Mouse (Mus musculus) kidney, embryonic 16.5 days (tissue): ENCODE results near the gene Frmpd1. TPM values are rescaled to one million over a fixed set of nuclear protein-coding genes. Genes with fewer than 3 reads are reported as not detected.

Source experiments
- ATAC-seq: fragments of 200-750 bp; cut with Nextera tagmentation; 2 replicates; pipeline ENCODE4 v1.8.0; 2017; ENCODE audit warnings: moderate TSS enrichment; ENCODE audit not compliant: low FRiP score, low TSS enrichment
- H3K27ac ChIP-seq: fragments of 300-500 bp; sonication (generic); 2 replicates; pipeline ENCODE4 v1.5.1; 2014; ENCODE audit warnings: low read length
- H3K27me3 ChIP-seq: fragments of 300-500 bp; sonication (generic); 2 replicates; pipeline ENCODE4 v1.6.1; 2014; ENCODE audit warnings: low read length, control low read depth, mixed read lengths; ENCODE audit not compliant: insufficient read depth
- H3K36me3 ChIP-seq: fragments of 300-500 bp; sonication (generic); 2 replicates; pipeline ENCODE4 v1.6.1; 2014; ENCODE audit warnings: low read length, control low read depth, mixed read lengths; ENCODE audit not compliant: insufficient read depth
- H3K4me1 ChIP-seq: fragments of 300-500 bp; sonication (generic); 2 replicates; pipeline ENCODE4 v1.6.1; 2014; ENCODE audit warnings: low read length, control low read depth, mixed read lengths; ENCODE audit not compliant: insufficient read depth
- H3K4me2 ChIP-seq: fragments of 300-500 bp; sonication (generic); replicated peaks from 2 replicates; pipeline ENCODE4 v1.6.1; 2014; ENCODE audit warnings: low read depth, low read length
- H3K4me3 ChIP-seq: fragments of 300-500 bp; sonication (generic); 2 replicates; pipeline ENCODE4 v1.5.1; 2014; ENCODE audit warnings: mild to moderate bottlenecking, low read length
- H3K9ac ChIP-seq: fragments of 300-500 bp; sonication (generic); replicated peaks from 2 replicates; pipeline ENCODE4 v1.6.1; 2014; ENCODE audit warnings: low read length
- H3K9me3 ChIP-seq: fragments of 300-500 bp; sonication (generic); 2 replicates; pipeline ENCODE4 v1.6.1; 2016; ENCODE audit warnings: low read length, control low read depth
- WGBS: fragments of 180-500 bp; shearing (Covaris S2); extraction: QIAGEN DNeasy Blood & Tissue Kit; methylation state at CpG from one replicate; pipeline ENCODE4 v1.1.7; 2014; 5-methylcytosine and 5-hydroxymethylcytosine counted together
- polyA plus RNA-seq: library from polyadenylated mRNA; unstranded; fragments of >200 nt; fragmentation: Nextera tagmentation; extraction: Ambion mirVana; gene quantifications from 2 replicates; pipeline ENCODE4 v1.2.1, GENCODE M21; 2015

Gene Frmpd1
- polyA plus RNA-seq, 1 experiment from 2014 or later = 0.30 TPM

DNA sequence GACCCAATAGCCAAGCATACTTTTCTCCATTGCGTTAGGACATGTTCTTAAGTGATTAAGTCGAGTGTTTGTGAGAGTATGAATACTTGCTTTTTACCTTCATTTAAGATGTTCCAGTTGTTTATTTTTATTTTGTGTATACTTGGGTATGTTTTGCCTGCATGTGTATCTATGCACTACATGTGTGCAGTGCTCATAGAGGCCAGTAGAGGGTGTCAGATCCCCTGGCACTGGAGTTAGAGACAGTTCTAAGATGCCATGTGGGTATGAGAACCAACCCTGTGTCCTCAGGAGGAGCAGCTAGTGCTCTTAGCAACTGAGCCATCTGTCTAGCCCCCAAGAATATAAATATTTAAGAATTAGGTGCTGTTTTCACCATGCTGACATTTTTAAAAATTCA is 37.7 kb downstream of the Frmpd1 start:
- no peaks in the 10 kb centered on the region for H3K27me3 ChIP-seq
- 94% methylated on average over 2 of the region's 2 CpGs for WGBS
- no peaks in the 10 kb centered on the region for H3K9me3 ChIP-seq
- no peak overlapping the region for H3K4me3 ChIP-seq
- no peaks in the 10 kb centered on the region for H3K4me1 ChIP-seq
- no peak for ATAC-seq
- no peaks in the 10 kb centered on the region for H3K36me3 ChIP-seq
- H3K27ac ChIP-seq = no peak overlapping the region
- no peak overlapping the region for H3K9ac ChIP-seq
- H3K4me2 ChIP-seq = no peak overlapping the region

DNA sequence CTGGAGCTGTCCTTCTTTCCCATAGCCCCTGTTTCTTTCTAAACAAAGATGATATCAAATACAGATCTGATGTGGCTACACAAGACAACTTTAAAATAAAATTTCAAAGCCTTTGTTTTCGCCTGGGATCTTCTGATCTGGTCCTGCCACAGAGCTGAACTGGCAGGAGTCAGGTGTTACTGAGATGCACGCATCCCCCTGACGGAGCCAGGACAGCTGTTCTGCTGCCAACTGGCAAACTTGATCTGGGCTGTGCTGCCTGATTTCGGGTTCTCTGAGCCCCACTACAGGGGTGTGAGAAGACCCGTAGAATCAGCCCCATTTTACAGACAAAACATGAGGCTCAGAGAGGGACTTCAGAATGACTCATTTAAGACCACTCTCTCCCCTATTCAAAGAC is 45.6 kb downstream of the Frmpd1 start:
- no peak overlapping the region for H3K4me2 ChIP-seq
- H3K27me3 ChIP-seq = no peaks in the 10 kb centered on the region
- H3K27ac ChIP-seq = no peak overlapping the region
- no peak overlapping the region for H3K4me3 ChIP-seq
- no peak for ATAC-seq
- H3K9me3 ChIP-seq = no peaks in the 10 kb centered on the region
- no peaks in the 10 kb centered on the region for H3K36me3 ChIP-seq
- 80% methylated on average over 5 of the region's 5 CpGs for WGBS
- no peaks in the 10 kb centered on the region for H3K4me1 ChIP-seq
- no peak overlapping the region for H3K9ac ChIP-seq

DNA sequence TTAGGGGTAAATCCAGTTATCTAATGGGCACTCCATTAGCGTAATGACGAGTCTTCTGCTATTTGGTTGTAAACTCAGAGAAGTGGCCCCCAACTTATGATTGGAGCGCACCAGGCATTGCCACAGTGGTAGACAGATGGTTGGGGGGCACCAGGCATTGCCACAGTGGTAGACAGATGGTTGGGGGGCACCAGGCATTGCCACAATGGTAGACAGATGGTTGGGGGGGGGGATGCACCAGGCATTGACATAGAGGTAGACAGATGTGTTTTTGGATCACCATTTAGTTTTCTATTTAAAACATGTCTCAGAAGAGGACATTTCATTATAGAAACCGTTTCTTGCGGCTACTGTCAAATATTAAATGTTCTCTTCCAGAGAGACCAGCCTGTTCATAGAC is 53.6 kb downstream of the Frmpd1 start:
- Histone ChIP-seq H3K36me3 (no peaks in the 10 kb centered on the region), H3K4me1 (no peaks in the 10 kb centered on the region), H3K27ac (no peak overlapping the region), H3K4me2 (no peak overlapping the region), H3K27me3 (no peaks in the 10 kb centered on the region), H3K4me3 (no peak overlapping the region), H3K9ac (no peak overlapping the region), H3K9me3 (no peaks in the 10 kb centered on the region)
- ATAC-seq = no peak
- 87% methylated on average over 5 of the region's 5 CpGs for WGBS

DNA sequence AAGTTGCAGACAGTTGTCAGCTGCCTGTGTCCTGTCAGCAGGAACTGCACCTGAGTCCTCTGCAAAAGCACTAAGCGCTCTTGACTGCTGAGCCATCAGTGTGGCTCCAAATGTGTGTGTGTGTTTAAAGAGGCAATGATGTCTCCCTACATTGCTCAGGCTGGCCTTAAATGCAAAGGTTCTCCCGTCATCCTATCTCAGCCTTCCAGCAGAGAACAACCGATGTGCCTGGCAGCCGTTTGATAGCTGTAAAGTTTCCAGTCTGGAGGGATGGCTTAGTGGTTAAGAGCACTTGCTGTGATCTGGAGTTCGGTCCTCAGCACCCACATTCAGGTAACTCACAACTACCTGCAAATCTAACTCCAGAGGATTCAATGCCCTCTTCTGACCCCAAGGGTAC is 56.7 kb downstream of the Frmpd1 start:
- H3K9ac ChIP-seq = no peak overlapping the region
- H3K27me3 ChIP-seq = no peaks in the 10 kb centered on the region
- no peak overlapping the region for H3K4me2 ChIP-seq
- H3K4me1 ChIP-seq = no peaks in the 10 kb centered on the region
- H3K36me3 ChIP-seq = no peaks in the 10 kb centered on the region
- no peak overlapping the region for H3K27ac ChIP-seq
- WGBS = 76% methylated on average over 5 of the region's 5 CpGs
- no peak overlapping the region for H3K4me3 ChIP-seq
- no peaks in the 10 kb centered on the region for H3K9me3 ChIP-seq
- no peak for ATAC-seq

DNA sequence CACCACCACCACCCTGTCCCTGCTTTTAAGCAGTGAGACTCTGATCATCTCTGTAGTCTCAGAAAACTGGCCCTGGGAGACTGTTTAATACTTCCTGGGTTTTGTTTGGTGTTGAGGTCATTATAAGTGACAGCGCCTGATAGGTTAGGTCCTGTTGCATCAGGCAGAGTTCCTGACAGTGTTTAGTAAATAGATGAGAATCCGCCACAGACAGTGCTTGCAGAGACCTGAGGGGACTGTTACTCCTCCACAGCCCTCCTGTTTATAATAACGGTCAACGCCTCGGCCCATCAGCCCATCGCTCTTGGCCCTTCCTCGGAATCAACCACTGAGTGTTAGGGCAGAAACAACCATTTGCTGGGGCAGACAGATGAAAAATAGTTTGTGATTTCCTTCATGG is 57.5 kb downstream of the Frmpd1 start:
- Histone ChIP-seq H3K9ac (no peak overlapping the region), H3K27ac (no peak overlapping the region), H3K4me1 (no peaks in the 10 kb centered on the region), H3K4me3 (no peak overlapping the region), H3K9me3 (no peaks in the 10 kb centered on the region), H3K36me3 (no peaks in the 10 kb centered on the region), H3K27me3 (no peaks in the 10 kb centered on the region), H3K4me2 (no peak overlapping the region)
- WGBS = 53% methylated on average over 7 of the region's 7 CpGs
- ATAC-seq = no peak

DNA sequence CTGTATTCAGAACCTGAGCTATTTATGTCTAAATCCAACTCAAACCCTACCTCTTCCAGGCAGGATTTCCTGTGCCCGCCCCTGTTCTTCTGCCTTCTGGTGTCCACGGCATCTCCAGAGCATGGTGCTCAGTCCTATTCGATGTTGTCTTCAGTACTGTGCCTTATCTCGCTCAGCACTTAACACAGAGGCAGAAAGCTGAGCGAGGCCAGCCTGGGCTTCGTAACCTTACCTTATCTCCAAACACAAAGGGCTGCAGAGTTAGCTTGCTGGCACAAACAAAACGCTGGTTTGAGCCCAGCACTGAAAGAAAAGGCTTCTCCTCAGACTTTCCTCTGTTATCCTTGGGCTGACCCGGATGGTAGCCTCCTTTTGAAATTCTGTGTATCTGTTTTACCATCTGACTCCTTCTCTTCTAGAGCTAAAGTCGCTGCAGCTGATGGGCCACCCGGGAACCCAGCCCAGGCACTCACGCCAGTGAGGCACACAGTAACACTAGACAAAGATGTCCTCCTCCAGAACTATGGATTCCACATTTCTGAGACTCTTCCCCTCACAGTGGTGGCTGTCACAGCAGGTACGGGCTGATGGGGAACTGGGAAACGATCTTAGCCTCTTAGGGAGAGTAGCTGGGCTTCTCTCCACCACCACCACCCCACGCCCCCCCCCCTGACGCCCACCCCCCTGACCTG is 58.7 kb downstream of the Frmpd1 start:
- Histone ChIP-seq H3K4me3 (no peak overlapping the region), H3K27ac (no peak overlapping the region), H3K27me3 (no peaks in the 10 kb centered on the region), H3K4me1 (no peaks in the 10 kb centered on the region), H3K4me2 (no peak overlapping the region), H3K9me3 (no peaks in the 10 kb centered on the region), H3K36me3 (no peaks in the 10 kb centered on the region), H3K9ac (no peak overlapping the region)
- ATAC-seq = no peak
- 68% methylated on average over 14 of the region's 15 CpGs for WGBS

DNA sequence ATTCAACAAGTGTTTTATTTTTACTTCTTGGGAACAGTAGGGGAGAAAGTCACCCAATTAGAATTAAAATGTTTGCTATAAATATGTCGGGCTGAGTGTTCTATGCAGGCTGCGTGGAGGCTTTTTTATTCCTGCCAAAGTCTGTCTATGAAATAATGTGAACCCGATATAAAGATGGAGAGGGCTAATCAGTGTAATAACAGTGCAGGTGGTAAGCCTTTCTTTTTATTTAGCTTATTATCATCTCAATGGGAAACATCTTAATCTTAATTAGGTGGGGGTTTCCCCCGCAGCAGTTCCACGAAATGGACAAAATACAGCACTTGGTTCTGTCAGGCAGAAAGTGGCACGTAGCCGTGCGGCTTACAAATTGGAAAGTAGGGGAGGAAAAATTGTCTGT is 66.6 kb downstream of the Frmpd1 start:
- ATAC-seq = no peak
- Histone ChIP-seq H3K27me3 (no peaks in the 10 kb centered on the region), H3K9ac (no peak overlapping the region), H3K4me1 (peaks cover 4% of the 10 kb centered on the region; the same call in 1 of the 2 replicates), H3K36me3 (no peaks in the 10 kb centered on the region), H3K9me3 (no peaks in the 10 kb centered on the region), H3K27ac (no peak overlapping the region), H3K4me2 (no peak overlapping the region), H3K4me3 (no peak overlapping the region)
- WGBS = 82% methylated on average over 8 of the region's 8 CpGs

DNA sequence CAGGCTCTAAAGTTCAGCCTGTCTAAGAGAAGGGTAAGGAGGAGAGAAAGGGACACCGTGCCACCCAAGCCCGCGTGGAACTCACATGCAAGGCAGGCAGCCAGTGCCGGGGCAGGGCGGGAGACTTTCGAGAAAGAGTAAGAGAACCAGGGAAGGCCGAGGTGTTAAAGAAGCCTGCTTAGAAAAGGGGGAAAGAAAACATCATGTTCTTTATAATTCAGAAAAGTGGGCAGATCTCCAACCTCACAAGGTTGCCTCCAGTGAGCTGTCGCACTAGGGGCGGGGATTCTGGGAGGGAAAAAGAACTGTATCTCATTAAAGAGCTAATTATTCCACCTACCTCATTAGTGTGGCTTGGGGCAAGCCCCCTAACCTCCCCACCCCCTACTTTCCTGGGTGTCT is 68.2 kb downstream of the Frmpd1 start:
- H3K9ac ChIP-seq = no peak overlapping the region
- no peak overlapping the region for H3K27ac ChIP-seq
- no peak for ATAC-seq
- no peaks in the 10 kb centered on the region for H3K27me3 ChIP-seq
- no peaks in the 10 kb centered on the region for H3K36me3 ChIP-seq
- no peaks in the 10 kb centered on the region for H3K9me3 ChIP-seq
- 37% methylated on average over 9 of the region's 9 CpGs for WGBS
- peaks cover 4% of the 10 kb centered on the region; the same call in 1 of the 2 replicates for H3K4me1 ChIP-seq
- no peak overlapping the region for H3K4me2 ChIP-seq
- no peak overlapping the region for H3K4me3 ChIP-seq

DNA sequence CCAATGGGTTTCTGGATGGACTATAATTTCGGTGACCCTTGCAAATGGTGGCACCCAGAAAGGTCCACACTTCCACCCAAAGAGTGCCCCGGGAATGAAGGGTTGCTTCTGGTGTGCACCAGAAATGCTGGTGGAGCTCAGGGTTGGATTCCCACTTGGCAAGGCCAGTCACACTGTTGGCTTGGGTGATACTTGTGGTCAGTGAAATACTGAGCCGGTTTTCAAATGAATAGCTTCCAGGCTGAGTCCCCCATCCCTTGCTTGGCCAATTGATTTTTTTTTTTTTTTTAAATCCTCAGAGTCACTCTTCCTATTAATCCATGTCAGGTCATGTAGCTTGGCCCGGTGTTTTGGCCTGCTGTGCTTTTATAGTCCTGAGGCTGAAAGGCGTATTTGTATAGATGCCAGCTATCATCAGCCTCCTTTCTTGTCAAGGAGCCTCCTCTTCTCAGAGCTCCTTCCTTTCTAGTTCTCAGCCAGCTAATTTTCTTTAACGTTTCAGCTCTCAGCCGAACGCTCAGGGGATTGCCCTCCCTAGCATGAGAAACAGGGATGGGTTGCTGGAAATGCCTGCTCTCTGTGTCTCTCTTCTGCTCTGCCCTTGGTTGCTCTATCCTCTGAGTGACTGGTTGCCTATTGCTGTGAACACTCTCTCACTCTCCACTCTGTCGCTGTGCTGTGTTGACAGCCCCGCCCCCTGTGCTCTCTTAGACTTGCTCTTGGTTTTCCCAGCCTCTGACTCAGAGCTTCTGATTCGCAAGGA is 69.3 kb downstream of the Frmpd1 start:
- H3K9me3 ChIP-seq = no peaks in the 10 kb centered on the region
- no peak for ATAC-seq
- H3K4me1 ChIP-seq = peaks cover 4% of the 10 kb centered on the region; the same call in 1 of the 2 replicates
- WGBS = 57% methylated on average over 11 of the region's 11 CpGs
- H3K4me3 ChIP-seq = no peak overlapping the region
- H3K27ac ChIP-seq = no peak overlapping the region
- H3K9ac ChIP-seq = no peak overlapping the region
- no peaks in the 10 kb centered on the region for H3K27me3 ChIP-seq
- no peak overlapping the region for H3K4me2 ChIP-seq
- no peaks in the 10 kb centered on the region for H3K36me3 ChIP-seq

DNA sequence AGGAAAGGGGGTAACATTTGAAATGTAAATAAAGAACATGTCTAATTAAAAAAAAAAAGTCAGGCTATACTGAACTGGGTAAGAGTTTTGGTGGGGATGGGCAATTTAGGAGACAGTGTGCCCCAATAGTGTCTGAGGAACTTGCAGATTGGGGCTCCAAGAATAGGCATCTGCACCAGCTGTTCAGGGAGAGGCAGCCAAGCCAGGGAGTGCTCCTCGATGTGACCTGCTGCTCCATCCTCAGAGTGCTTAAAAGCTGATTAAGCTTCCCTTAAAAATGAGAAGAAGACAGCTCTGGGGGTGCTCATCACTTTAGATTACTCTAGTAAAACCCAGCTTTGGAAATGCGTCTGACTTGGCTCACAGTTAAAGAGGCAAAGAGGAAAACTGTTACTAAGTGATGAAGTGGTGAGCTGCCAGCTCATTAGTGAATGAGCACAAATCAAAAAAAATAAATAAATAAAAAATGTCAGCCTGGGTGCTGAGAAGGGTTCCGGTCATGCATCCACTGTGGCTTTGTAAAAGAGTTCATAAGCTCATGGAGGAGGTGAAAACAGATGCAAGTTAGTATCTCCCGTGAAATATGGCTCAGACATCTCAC is 74.7 kb downstream of the Frmpd1 start:
- H3K9ac ChIP-seq = no peak overlapping the region
- no peaks in the 10 kb centered on the region for H3K36me3 ChIP-seq
- no peak overlapping the region for H3K27ac ChIP-seq
- H3K4me3 ChIP-seq = no peak overlapping the region
- H3K27me3 ChIP-seq = no peaks in the 10 kb centered on the region
- H3K4me2 ChIP-seq = no peak overlapping the region
- no peak for ATAC-seq
- WGBS = 49% methylated on average over 4 of the region's 4 CpGs
- no peaks in the 10 kb centered on the region for H3K9me3 ChIP-seq
- H3K4me1 ChIP-seq = no peaks in the 10 kb centered on the region
